Mouse (Mus musculus) ES-Bruce4 (cell line): ENCODE measurements around the gene Dnajb4. TPM values are rescaled to one million over a fixed set of nuclear protein-coding genes. Genes with fewer than 3 reads are reported as not detected.

Source experiments
- H3K27ac ChIP-seq: 2 replicates; pipeline ENCODE4 v1.5.1; 2012; ENCODE audit warnings: low read length, inconsistent platforms; ENCODE audit not compliant: insufficient read depth
- H3K27me3 ChIP-seq: 2 replicates; pipeline ENCODE4 v1.6.1; 2012; ENCODE audit warnings: mild to moderate bottlenecking, low read length, inconsistent platforms; ENCODE audit not compliant: control insufficient read depth, poor library complexity, insufficient read depth, severe bottlenecking
- H3K36me3 ChIP-seq: 2 replicates; pipeline ENCODE4 v1.6.1; 2012; ENCODE audit warnings: inconsistent platforms, mild to moderate bottlenecking, low read length, moderate library complexity; ENCODE audit not compliant: control insufficient read depth, poor library complexity, insufficient read depth, severe bottlenecking
- H3K4me1 ChIP-seq: one replicate; pipeline ENCODE4 v1.8.1; 2011; ENCODE audit warnings: low read length; ENCODE audit not compliant: control insufficient read depth, insufficient read depth
- H3K4me3 ChIP-seq: 2 replicates; pipeline ENCODE4 v1.5.1; 2011; ENCODE audit warnings: low read depth, mild to moderate bottlenecking, low read length
- H3K9ac ChIP-seq: 2 replicates; pipeline ENCODE4 v1.6.1; 2012; ENCODE audit warnings: low read depth, mild to moderate bottlenecking, inconsistent platforms; ENCODE audit not compliant: poor library complexity, severe bottlenecking
- H3K9me3 ChIP-seq: replicated peaks from 2 replicates; pipeline ENCODE4 v1.6.1; 2012; ENCODE audit warnings: mild to moderate bottlenecking, low read length, inconsistent platforms; ENCODE audit not compliant: control insufficient read depth, poor library complexity, insufficient read depth, severe bottlenecking
- CTCF ChIP-seq: IDR thresholded peaks from one replicate; pipeline ENCODE4 v1.8.1; 2011; ENCODE audit warnings: low read depth, low read length
- EP300 ChIP-seq: IDR thresholded peaks from 2 replicates; pipeline ENCODE4 v1.6.1; 2011; ENCODE audit warnings: low read depth, low read length; ENCODE audit not compliant: insufficient read depth
- POLR2A ChIP-seq: IDR thresholded peaks from one replicate; pipeline ENCODE4 v1.8.1; 2011; ENCODE audit warnings: low read length; ENCODE audit not compliant: insufficient read depth
- polyA plus RNA-seq: library from polyadenylated mRNA; stranded (reverse); fragments of >200 nt; gene quantifications from 2 replicates; pipeline ENCODE4 v1.2.4, GENCODE M21; 2011; ENCODE audit warnings: low read depth; ENCODE audit not compliant: missing spikeins, insufficient read depth, insufficient read length

Gene Dnajb4
- polyA plus RNA-seq, 1 experiment = 27.0 TPM

DNA sequence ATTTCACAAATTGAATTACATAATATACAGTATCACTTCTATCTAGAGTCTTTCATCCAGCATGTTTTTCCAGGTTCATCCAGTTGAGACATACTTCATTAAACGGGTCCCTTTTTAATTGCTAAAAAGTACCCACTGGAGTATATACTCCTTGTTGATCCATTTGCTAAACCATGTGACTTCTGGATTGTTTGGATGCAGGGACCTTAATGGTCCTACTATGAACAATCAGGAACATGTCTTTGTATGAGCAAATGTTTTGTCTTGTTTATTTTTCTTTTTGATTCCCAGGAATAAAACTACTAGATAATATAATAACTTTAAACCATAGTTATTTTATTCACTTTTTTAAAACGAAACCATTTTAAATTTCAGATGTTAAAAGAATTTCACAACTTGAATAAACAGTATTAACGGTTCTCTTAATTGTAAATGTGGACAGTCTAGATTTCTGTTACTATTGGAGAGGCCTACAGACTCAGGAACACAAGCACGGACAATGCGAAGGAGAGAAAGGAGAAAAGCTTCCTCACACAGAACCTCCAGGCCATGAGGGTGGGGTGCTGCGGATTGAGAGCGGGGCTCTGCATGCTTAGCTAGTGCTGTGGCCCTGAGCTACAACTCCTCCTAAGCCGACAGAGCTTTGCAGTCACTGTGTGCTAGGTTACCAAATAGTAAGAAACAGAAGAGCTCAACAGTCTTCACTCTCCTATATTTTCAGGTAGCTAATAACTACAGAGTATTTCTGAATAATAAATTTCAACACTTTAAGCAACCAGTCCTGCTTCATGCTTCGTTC, 19.2 kb downstream of the Dnajb4 start:
- H3K4me1 ChIP-seq = no peaks in the 10 kb centered on the region
- H3K27ac ChIP-seq = no peak overlapping the region
- no peak overlapping the region for H3K4me3 ChIP-seq
- H3K9ac ChIP-seq = no peak overlapping the region
- TF ChIP-seq POLR2A = no peak
- TF ChIP-seq CTCF = no peak
- TF ChIP-seq EP300 = no peak
- no peaks in the 10 kb centered on the region for H3K9me3 ChIP-seq
- no peaks in the 10 kb centered on the region for H3K36me3 ChIP-seq
- H3K27me3 ChIP-seq = no peaks in the 10 kb centered on the region; the same call in 1 of the 2 replicates

- no peaks in the 10 kb centered on the region; the same call in 1 of the 2 replicates for H3K27me3 ChIP-seq
- H3K4me3 ChIP-seq = no peak overlapping the region
- H3K4me1 ChIP-seq = no peaks in the 10 kb centered on the region
- no peaks in the 10 kb centered on the region for H3K9me3 ChIP-seq
- no peak overlapping the region for H3K27ac ChIP-seq
- TF ChIP-seq EP300 = no peak
- no peak for TF ChIP-seq POLR2A
- no peak for TF ChIP-seq CTCF
- H3K9ac ChIP-seq = no peak overlapping the region
- H3K36me3 ChIP-seq = no peaks in the 10 kb centered on the region
These were observed 20.8 kb downstream of the Dnajb4 start for GRCm38 (mm10) chr3:152189306-152189705.

DNA sequence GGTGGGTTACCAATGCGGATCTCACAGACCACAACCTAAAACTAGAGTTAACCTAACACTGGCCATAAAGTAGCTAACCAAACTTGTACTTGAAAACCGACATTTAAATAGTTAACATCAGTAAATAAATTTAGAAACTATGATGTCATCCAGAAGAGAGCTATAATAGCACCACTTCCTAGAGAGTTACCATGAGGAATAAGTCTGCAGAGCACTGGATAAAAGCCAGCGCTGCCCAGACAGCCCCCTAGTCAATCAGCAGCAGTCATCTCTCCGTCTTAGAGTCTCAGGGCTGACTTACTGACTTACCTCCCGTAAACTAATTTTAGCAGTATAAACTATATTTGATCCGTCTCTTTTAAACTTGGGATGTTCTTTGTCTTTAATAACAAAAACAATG, 24.0 kb downstream of the Dnajb4 start:
- TF ChIP-seq CTCF = no peak
- TF ChIP-seq POLR2A = no peak
- TF ChIP-seq EP300 = no peak
- no peaks in the 10 kb centered on the region for H3K36me3 ChIP-seq
- H3K4me1 ChIP-seq = no peaks in the 10 kb centered on the region
- no peak overlapping the region for H3K9ac ChIP-seq
- H3K9me3 ChIP-seq = no peaks in the 10 kb centered on the region
- H3K27me3 ChIP-seq = no peaks in the 10 kb centered on the region
- no peak overlapping the region for H3K4me3 ChIP-seq
- H3K27ac ChIP-seq = no peak overlapping the region

DNA sequence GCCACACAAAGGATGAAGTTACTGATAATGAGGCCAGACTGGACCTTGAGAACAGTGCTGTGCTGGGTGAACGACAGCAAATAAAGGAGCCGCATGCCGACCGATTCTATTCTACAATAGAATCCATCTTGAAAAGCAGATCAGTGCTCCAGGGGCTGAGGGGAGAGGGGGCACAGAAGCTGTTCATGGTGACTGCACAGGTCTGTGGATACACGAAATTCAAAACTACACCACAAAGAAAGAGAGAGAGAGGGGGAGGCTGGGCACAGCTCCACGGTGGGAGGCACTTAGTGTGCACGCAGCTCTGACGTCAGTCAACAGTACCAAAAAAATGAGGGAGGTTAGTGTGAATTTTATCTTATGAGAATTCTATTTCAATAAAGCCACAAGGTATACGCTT, 26.6 kb downstream of the Dnajb4 start:
- Histone ChIP-seq H3K9me3 (no peaks in the 10 kb centered on the region), H3K4me1 (no peaks in the 10 kb centered on the region), H3K27ac (no peak overlapping the region), H3K27me3 (no peaks in the 10 kb centered on the region), H3K36me3 (no peaks in the 10 kb centered on the region), H3K9ac (no peak overlapping the region), H3K4me3 (no peak overlapping the region)
- no peak for TF ChIP-seq POLR2A
- TF ChIP-seq EP300 = no peak
- TF ChIP-seq CTCF = no peak

DNA sequence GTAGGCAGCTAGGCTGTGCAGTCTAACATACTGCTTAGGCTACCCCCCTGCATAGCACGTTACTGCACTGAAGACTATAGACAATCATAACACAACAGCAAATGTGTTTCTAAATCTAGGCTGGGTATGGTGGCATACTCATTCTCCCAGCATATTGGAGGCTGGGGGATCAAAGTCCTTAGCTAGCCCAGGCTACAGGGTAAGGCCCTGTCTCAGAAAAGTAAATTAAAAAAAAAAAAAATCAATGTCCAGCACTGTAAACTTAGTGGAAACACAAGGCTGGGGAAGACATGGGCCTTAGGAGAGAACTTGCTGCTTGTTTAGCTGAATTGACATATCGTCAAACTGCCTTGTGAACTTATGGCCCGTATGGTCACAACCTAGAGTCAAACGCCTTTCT, 29.5 kb downstream of the Dnajb4 start:
- H3K9me3 ChIP-seq = no peaks in the 10 kb centered on the region
- H3K4me1 ChIP-seq = no peaks in the 10 kb centered on the region
- TF ChIP-seq POLR2A (no peak), CTCF (no peak), EP300 (no peak)
- no peak overlapping the region for H3K9ac ChIP-seq
- H3K27me3 ChIP-seq = no peaks in the 10 kb centered on the region
- no peaks in the 10 kb centered on the region for H3K36me3 ChIP-seq
- H3K27ac ChIP-seq = no peak overlapping the region
- H3K4me3 ChIP-seq = no peak overlapping the region

DNA sequence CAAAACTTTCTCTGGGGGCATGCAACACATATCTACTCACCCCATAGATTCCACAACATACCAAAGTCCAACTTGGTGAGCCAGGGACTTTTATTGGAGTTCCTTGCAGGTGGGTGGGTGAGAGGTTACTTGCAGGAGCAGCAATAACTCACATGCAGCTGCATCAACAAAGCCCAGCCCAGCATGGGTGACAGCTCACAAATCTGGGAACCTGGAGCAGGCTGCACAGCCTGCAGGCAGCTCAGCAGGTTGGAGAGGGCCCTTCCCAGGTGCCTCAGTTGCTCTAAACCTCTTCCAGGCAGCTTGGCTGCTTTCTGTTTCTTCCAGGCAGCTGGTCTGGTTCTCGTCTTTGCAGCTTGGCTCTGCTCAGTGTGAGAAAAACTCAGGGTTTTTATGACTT, 30.8 kb downstream of the Dnajb4 start:
- TF ChIP-seq CTCF = no peak
- no peak for TF ChIP-seq EP300
- TF ChIP-seq POLR2A = no peak
- H3K4me1 ChIP-seq = no peaks in the 10 kb centered on the region
- H3K27ac ChIP-seq = no peak overlapping the region
- H3K36me3 ChIP-seq = no peaks in the 10 kb centered on the region
- H3K4me3 ChIP-seq = no peak overlapping the region
- no peaks in the 10 kb centered on the region for H3K9me3 ChIP-seq
- H3K27me3 ChIP-seq = no peaks in the 10 kb centered on the region
- no peak overlapping the region for H3K9ac ChIP-seq
